Mouse (Mus musculus) natural killer cell, adult 2 months (primary cell): ENCODE results near the gene Gm8300.
A peak's percentile ranks its signal among the peaks of the same experiment; 100 is the strongest.
"Not testable (repeated sequence)": the region's sequence is repeated elsewhere in the genome, so short reads cannot be mapped to it uniquely, and the experiment has no call there.

Experiments used
- DNase-seq, 2 experiments: peaks; one replicate each; pipeline ENCODE4 v3.0.0; 2022; ENCODE audit warnings: low spot score in 2 of 2

The Gm8300 gene

GRCm38 (mm10) chr12:87514016-87514415 lies at the start of gene Gm8300:
Gene Gm8300, plus strand, starts transcription at chr12:87514316.
- not testable (repeated sequence) for DNase-seq

DNA sequence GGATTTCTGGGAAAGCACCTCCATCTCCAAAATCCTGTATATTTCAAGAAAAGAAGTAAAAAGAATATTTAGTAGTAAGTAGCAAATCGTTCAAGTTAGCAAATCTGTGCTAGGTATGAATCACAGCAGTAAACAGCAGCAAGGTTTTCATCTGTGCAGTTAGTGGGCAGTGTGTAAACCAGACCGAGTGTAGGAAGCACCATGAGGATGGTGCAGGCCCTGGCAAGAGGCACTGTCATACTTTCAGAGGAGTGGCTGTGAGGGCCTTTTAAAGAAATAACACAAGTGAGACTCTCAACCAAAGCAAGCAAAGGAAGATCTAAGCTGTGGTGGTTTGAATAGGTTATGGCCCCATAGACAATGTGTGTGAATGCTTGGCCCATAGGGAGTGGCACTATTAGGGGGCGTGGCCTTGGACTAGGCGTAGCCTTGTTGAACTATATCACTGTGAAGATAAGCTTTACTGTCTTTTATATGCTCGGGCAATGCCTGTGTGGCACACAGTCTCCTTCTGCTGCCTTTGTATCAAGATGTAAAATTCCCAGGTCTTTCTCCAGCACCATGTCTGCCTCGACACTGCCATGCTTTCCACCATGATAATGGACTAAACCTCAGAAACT lies 49.3 kb upstream of the Gm8300 start:
- DNase-seq, result no peak

GRCm38 (mm10) chr12:87470263-87471136 lies 43.6 kb upstream of the Gm8300 start:
- peak in 1 of 2 experiments; percentile 22 for DNase-seq

GRCm38 (mm10) chr12:87471421-87471963 lies 42.6 kb upstream of the Gm8300 start:
- DNase-seq, result no peak

- DNase-seq, result peak; percentile 81 to 89
Observed at GRCm38 (mm10) chr12:87471964-87472786, 41.9 kb upstream of the Gm8300 start, which contains the start of gene Snw1. Gene Snw1, minus strand, starts transcription at chr12:87472274.

DNA sequence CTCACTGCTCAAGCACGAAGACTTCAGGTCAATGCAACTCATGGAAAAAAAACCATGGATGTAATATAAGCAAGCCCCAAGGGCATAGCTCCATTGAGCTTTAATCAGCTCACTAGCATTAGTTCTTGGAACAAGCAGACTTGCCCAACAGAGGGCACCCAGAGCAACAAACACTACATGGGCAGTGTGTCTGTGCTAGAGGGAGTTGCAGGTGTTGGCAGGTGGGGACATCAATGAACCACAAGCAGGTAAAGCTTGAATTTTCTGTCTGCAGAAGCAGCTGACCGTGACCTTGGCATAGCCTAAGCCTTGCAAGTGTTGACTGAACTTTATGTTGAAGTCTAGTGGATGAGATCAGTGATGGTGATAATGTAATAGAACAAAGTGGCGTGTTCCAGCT lies 39.4 kb upstream of the Gm8300 start:
- no peak for DNase-seq

DNA sequence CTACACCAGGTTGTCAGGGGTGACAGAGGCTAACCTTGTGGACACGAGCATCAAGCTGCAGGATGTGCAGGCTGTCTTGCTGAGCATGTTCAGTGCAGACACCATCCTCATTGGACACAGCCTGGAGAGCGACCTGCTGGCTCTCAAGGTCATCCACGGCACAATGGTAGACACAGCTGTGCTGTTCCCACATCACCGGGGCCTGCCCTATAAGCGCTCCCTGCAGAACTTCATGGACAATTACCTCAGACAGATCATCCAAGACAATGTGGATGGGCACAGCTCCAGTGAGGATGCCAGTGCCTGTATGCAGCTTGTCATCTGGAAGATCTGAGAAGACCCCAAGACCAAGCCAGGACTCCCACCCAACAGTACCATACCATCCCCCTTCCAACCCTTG lies 31.6 kb upstream of the Gm8300 start:
- not testable (repeated sequence) for DNase-seq

GRCm38 (mm10) chr12:87488683-87489082 lies 25.4 kb upstream of the Gm8300 start:
- DNase-seq, result not testable (repeated sequence)

DNA sequence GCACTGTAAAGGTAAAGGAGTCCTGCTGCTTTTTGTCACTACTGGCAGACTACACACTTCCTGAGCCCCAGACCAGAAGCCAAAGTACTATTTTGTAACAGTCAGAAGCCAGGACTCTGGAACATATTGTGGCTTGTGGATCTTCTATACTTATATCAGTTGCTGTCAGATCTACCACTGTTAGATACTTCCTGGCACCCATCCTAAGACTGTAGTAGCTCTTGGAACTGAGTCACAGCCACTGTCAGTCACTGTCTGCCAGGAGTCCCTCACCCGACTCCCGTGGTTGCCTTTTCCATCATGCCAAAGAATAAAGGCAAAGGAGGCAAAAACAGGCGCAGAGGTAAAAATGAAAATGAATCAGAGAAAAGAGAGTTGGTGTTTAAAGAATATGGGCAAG lies 19.7 kb upstream of the Gm8300 start, which contains the start of gene Gm5788:
Gene Gm5788 (plus strand): TSS at position 301 of the 400 bp plus-strand sequence.
- not testable (repeated sequence) for DNase-seq

GRCm38 (mm10) chr12:87519616-87520015 lies 5.5 kb downstream of the Gm8300 start:
- DNase-seq, result not testable (repeated sequence)

- DNase-seq, result no peak
Observed at GRCm38 (mm10) chr12:87543927-87544326, 29.8 kb downstream of the Gm8300 start.

DNA sequence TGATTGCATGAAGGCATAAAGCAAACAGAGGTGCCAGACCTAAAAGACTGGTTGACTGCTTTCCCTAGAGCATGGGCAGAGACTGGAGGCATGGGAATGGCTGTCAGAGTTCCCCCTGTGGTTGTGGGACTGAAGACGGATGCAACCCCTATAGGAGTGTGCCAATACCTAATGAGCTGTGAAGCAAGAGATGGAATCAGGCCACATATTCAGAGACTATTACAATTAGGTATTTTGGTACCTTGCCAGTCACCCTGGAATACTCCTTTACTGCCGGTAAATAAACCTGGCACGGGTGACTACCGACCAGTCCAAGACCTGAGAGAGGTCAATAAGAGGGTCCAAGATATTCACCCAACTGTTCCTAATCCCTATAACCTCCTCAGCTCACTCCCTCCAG lies 36.5 kb downstream of the Gm8300 start:
- not testable (repeated sequence) for DNase-seq
